Mouse (Mus musculus): Measurements from ENCODE around the gene Taz.

Gene Taz

DNA sequence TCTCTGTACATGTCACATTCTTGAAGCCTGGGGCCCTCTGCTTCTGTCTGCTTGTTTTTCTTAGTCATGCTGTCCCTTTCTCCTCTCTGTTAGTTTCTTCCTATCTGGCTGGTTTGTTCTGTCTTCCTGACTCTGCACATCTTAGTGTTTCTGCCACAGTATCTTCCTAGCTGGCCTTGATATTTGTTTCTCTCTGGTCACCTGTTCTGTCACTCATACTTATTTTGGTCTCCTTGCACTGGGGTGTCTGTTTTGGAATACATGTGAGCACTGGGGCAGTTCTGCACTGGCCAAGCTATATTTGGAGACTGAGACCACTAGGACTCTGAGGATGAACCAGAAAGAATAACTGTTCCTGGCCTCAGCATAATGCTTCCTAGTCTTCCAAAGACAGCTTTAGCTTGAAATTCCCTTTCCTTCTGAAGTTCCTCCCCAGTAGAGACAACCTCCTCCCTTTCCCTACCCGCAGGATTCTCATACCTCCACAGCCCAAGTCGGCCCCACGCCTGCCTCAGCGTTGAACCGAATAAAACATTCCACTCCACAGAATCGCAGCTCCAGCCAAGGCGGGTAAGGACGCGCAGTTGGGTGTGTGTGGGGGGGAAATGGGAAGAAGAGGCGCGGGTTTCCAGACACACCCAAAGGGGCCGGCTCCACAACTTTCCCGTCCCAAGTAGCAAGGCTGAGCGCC is 526 bp upstream of the Taz start:
- DNase-seq (ENCODE audit: low spot score in 2 of 2) = no peak

DNA sequence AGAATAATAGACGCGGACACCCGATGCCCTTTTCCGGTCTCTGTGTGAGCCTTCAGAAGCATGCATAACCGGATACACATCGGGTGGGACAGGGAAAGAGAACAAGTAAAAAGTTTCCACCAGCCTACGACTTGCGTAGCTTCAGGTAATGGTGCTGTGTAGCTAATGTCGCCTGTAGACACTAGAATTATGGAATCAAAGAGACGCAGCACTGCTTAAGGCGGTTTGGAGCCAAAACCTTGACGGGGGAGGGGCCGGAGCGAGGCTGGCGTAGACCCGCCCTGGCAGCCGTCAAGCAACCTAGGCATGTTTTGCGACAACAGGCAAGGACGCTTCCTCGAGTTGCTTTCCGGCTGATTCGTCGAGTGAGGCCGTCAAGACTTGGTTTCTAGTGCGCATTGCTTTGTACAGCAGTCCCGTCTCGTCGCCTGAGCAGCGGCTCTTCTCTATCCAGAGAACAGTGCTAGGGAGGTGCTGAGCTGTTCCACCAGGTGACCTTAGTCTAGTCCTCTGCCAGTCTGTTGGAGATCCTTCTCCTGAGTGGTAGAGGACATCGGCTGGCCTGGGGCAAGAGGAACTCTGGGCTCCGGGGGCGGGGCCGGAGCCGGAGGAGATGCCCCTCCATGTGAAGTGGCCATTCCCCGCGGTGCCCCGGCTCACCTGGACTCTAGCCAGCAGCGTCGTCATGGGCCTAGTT is 831 bp downstream of the Taz start:
- peak; percentile 85 to 88 for DNase-seq (ENCODE audit: low spot score in 2 of 2)

DNA sequence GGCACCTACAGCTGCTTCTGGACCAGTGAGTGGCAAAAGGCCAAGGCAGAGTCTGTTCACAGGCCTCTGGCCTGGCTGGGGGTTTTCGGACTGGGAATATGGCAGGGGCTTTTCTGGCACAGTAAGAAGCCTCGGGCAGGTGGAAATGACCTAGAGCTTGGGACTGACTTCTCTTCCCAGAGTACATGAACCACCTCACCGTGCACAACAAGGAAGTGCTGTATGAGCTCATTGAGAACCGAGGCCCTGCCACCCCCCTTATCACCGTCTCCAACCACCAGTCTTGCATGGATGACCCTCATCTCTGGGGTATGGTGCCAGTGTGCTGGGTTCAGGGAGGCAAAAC is 1.4 kb downstream of the Taz start:
- DNase-seq (ENCODE audit: low spot score in 2 of 2) = no peak

DNA sequence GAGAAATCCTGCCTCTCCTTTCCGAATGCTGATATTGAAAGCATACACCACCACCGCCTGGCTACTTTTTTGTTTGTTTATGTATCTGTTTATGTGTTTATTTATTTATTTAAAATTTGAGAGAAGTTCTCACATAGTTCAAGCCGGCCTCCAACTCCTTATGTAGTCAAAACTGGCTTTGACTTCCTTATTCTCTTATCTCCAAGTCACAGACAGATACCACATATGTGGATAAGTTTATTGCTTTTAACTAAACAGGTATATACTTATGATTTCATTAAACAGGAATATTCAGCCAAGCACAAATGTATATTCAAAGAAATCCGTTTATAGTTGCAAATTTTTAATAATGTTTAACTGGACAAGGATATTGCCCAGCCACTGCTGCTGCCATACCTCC is 11.7 kb downstream of the Taz start:
- DNase-seq (ENCODE audit: low spot score in 2 of 2) = no peak

DNA sequence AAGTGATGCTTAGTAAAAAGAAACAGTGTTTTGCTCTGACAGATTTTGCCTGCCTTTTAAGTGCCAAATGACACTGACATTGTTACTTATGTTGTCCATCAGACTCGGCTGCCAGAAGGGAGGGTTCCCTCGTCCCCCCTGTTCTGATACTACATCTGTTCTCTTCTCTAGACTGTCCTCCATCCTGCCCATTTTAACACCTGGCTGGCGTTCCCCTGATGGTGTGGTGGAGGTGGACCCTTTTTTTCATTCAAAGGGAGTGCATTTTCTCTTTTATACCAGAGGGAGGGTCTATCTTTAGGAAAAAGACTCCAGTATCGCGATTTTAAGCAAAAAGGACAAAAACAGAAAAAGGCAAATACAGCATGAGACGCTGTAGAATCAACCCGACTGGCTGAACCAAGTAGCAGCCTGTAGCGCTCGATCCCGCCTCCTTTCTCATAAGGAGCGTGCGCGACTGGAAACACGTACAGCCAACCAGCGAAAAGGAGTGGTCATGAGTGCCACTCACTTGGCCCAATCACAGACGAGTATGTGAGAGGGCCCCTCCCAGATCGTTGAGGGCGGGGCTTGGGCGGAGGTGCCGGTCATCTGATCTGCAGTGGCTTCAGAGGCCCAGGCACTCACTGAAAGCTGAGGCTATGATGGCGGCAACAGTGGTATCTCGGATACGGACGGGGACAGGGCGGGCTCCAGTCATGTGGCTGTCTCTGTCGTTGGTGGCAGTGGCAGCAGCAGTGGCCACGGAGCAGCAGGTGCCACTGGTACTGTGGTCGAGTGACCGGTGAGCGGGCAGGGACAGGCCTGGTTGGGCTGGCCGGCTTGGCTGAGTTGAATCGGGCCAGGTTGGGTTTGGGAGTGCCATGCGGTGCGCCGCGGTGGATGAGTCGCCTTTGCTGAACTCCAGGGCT is 15.1 kb downstream of the Taz start, which contains the start of gene Atp6ap1:
TSS of gene Atp6ap1 (plus strand) at position 560 of the 911 bp plus-strand sequence.
- DNase-seq (ENCODE audit: low spot score in 2 of 2) = peak; percentile 91 to 94

DNA sequence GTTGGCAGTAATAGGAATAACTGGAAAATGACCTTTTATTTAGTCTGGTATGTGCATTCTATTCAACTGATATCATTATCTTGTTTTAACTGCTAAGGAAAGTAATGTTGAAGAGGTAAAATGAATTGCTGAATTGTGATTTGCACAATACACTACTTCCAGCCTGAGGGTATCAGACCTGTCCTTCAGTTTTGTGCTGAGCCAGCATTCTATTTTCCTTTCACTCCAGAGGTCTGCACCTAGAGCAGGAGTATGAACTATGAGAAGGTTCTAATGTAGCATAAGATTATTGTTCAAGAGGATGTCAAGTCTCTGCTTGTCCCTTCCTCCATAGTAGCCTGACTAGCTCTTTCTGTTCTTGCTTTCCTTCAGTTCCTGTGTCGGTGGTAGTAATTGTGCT is 16.6 kb downstream of the Taz start:
- DNase-seq (ENCODE audit: low spot score in 2 of 2) = no peak

DNA sequence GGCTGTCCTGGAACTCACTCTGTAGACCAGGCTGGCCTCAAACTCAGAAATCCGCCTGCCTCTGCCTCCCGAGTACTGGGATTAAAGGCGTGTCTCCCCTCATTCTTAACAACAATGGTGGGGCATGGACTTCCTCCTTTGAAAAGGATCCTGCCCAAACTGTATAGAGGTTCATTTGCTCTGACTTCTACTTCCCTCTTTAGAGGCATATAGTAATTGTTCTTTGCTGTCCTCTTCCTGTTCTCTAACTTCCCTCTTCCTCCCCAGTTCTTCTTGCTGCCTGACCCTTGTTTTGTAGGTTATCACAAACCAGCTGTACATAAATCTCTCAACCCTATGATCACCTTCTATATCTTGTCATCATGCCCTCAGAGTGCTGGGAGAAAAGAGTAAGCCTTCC is 18.0 kb downstream of the Taz start:
- no peak for DNase-seq (ENCODE audit: low spot score in 2 of 2)

DNA sequence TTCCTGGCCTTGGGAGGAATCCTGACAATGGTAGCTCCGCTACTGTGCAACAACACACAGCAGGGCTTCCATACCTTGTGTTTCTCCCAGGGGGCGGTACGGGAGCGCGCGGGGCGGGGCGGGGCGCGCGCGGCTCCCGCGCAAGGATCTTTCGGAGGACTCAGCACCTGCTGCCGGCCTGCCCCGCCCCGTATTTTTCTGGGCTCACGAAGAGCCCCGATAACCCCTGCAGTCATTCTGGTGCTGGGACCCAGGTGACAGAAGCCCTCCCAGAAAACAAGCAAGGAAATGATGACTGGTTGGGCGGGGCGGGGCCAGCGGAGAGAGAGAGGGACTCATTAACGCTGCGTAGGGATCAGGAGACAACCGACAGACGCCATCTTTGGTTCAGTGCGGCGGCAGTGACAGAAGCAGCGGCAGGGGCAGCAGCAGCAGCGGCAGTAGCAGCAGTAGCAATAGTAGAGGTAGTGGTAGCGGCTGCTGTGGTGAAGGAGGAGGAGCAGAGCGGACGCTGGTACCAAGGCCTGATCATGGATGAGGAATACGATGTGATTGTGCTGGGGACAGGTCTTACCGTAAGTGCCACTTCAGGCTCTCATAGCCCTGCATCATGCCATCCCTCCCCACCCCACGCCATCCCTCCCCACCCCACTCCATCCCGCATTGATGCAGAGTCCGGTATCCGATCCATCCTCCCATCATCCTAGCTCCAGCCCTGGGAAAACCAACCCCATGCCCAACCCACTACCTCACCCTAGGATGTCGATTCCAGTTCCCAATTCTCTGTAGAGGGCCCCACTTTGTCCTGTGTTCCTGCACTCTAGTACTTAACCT is 23.4 kb downstream of the Taz start, which contains the start of gene Gdi1:
TSS of gene Gdi1 (plus strand) at position 132 of the 834 bp plus-strand sequence.
- peak; percentile 65 to 71 for DNase-seq (ENCODE audit: low spot score in 2 of 2)

DNA sequence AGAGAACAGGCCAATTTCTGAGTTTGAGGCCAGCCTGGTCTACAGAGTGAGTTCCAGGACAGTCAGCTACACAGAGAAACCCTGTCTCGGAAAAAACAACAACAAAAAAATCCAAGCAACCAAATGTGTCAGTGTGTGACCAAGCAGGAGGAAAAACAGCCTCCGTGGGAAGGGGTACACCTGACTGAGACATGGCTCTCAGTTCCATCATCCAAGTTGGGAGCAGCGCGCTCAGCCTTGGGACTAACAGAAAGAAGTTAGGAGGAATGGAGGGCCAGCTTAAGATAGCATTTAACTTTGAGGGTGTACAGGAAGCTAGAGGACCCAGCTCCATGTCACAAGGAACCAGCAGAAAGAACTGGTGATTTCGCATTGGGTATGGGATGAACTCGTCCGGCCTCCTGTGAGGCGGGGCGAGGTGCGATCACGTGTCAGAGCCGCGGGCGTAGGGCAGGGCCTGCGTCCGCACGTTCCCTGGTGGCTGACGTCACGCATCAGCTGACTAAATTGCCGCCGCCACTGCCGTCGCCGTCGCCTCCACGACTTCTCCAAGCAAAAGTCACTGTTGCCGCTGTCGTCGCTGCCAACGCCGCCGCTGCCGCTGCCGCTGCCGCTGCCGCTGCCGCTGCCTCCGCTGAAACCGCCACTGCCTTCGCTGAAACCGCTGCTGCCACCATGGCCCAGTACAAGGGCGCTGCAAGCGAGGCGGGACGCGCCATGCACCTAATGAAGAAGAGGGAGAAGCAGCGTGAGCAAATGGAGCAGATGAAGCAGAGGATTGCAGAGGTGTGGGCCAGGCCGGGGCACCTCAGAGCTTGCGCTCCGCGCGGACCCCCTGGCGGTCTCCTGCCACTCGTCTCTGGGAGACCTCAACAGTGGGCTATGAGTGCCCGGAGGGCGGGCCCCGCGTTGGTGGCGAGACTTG is 31.1 kb downstream of the Taz start, which contains the start of gene Fam50a:
TSS of gene Fam50a (plus strand) at position 494 of the 925 bp plus-strand sequence.
- peak; percentile 87 to 90 for DNase-seq (ENCODE audit: low spot score in 2 of 2)

DNA sequence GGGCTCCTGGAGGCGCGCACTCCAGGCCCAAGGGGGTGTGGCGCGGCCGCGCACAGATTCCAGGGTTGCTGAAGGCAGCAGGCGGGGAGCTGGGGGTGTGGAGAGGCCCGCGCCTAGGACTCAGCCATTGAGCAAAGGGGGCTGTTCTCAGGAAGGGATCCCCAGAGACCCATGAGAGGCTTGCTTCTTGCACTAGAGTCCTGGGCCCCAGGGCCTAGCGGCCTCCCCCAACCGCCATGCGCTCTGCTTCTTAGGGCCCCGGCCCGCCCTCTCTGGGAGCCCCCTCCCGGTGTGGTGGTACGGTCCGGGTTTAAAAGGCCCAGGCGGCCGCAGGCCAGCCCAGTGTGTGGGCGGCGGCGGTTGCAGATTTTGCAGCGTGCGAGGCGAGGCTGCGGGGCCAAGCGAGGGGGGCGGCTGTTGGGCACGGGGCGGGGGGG is 47.0 kb downstream of the Taz start, which contains the start of gene Plxna3:
TSS of gene Plxna3 (plus strand) at position 342 of the 437 bp plus-strand sequence.
- DNase-seq (ENCODE audit: low spot score in 2 of 2) = peak; percentile 32 to 47

DNA sequence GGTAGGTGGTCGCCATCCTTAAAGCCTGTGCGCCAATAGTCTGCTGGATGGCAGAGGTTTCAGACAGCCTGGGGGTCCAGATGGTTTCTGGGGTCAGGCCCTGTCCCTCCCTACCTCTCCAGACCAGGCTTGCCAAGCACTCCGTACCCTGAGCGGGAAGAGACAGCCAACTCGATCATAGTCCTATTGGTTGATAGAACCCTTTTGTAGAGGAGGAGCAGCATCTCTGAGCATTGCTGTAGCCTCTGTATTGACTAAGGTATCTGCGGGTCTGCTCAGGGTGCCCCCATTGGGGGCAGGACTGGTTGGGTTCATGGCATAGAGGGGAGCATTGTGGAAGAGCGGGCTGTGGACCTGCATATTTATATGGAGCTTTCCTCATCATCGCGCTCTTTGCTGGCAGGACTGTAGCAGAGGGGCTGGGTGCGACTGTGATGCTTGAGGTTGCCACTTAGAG is 47.5 kb downstream of the Taz start:
- DNase-seq (ENCODE audit: low spot score in 2 of 2) = peak in 1 of 2 experiments; percentile 5

DNA sequence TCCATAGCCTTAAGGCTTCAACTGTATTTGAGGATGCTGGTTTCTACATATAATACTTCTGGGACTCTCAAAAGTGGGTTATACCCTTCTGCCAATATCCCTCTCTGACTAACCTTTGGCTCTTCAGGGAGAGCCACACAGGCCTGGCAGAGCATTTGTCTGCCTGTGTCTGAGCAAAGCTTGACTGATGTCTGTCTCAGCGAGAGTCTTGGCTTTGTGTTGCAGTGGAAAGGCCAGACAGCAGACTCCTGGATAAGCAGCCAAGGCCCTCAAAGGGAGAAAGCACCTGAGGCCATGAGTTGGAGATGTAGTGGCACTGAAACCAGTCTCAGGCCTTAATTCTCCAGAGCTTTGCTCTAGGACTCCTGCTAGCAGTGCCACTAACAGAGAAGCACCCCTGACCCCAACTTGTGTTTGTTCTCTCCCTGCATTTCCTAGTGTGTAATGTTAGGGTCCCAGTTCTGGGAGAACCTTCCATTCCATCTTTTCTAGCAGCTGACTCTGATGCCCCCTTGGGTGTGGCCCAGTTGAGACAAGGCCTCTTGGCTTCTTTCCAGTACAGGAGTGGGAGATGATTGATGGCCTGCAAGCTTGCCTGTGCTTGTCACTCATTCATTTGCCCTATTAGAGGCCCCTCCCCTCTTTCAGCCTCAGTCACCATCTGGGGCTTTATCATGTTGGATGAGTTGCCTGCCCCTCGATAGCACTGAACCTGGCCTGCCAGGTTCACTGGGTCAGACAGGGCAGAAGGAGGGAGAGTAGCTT is 48.6 kb downstream of the Taz start:
- DNase-seq (ENCODE audit: low spot score in 2 of 2) = no peak
